Mouse (Mus musculus) ES-Bruce4 (cell line): ENCODE results near the gene Spata13.
A peak's percentile ranks its signal among the peaks of the same experiment; 100 is the strongest.

ENCODE experiments used
- CTCF ChIP-seq: IDR thresholded peaks from one replicate; pipeline ENCODE4 v1.8.1; 2011; ENCODE audit warnings: low read depth, low read length
- EP300 ChIP-seq: IDR thresholded peaks from 2 replicates; pipeline ENCODE4 v1.6.1; 2011; ENCODE audit warnings: low read depth, low read length; ENCODE audit not compliant: insufficient read depth
- POLR2A ChIP-seq: IDR thresholded peaks from one replicate; pipeline ENCODE4 v1.8.1; 2011; ENCODE audit warnings: low read length; ENCODE audit not compliant: insufficient read depth

- TF ChIP-seq EP300 (no peak), POLR2A (no peak), CTCF (peak; percentile 70)
These were observed 54.9 kb downstream of the Spata13 start for GRCm38 (mm10) chr14:60688509-60689205.
